Mouse (Mus musculus) C2C12 (cell line): ENCODE measurements around the gene Rc3h2. TPM values are rescaled to one million over a fixed set of nuclear protein-coding genes. Genes with fewer than 3 reads are reported as not detected.

Experiments
- H3K27me3 ChIP-seq: one replicate; pipeline ENCODE4 v1.6.1; 2011; ENCODE audit not compliant: control insufficient read depth, insufficient read depth, insufficient read length
- H3K36me3 ChIP-seq: one replicate; pipeline ENCODE4 v1.6.1; 2011; ENCODE audit not compliant: control insufficient read depth, insufficient read depth
- H3K4me3 ChIP-seq: one replicate; pipeline ENCODE4 v1.5.1; 2011; ENCODE audit warnings: mild to moderate bottlenecking, control low read depth; ENCODE audit not compliant: poor library complexity, insufficient read depth, severe bottlenecking
- H3K79me2 ChIP-seq: one replicate; pipeline ENCODE4 v1.6.1; 2011; ENCODE audit not compliant: control insufficient read depth, insufficient read depth
- H3K79me3 ChIP-seq: one replicate; pipeline ENCODE4 v1.6.1; 2011; ENCODE audit warnings: low read depth, control low read depth
- H3ac ChIP-seq: one replicate; pipeline ENCODE3; 2011; ENCODE audit warnings: low read depth; ENCODE audit not compliant: control insufficient read depth, insufficient read length
- CEBPB ChIP-seq: IDR thresholded peaks from one replicate; pipeline ENCODE4 v1.6.1; 2011; ENCODE audit warnings: low read depth, mild to moderate bottlenecking, control low read depth, moderate library complexity
- CTCF ChIP-seq: IDR thresholded peaks from one replicate; pipeline ENCODE4 v1.5.1; 2011; ENCODE audit not compliant: control insufficient read depth, insufficient read depth, insufficient read length
- FOSL1 ChIP-seq: IDR thresholded peaks from one replicate; pipeline ENCODE4 v1.8.0; 2011; ENCODE audit warnings: mild to moderate bottlenecking, low read length; ENCODE audit not compliant: poor library complexity, insufficient read depth, severe bottlenecking
- MAX ChIP-seq: IDR thresholded peaks from one replicate; pipeline ENCODE4 v1.6.1; 2011; ENCODE audit warnings: mild to moderate bottlenecking, control low read depth
- MYOD1 ChIP-seq: IDR thresholded peaks from one replicate; pipeline ENCODE4 v1.6.1; 2011; ENCODE audit warnings: low read depth; ENCODE audit not compliant: control insufficient read depth, insufficient read length
- MYOG ChIP-seq: IDR thresholded peaks from one replicate; pipeline ENCODE4 v1.6.1; 2011; ENCODE audit not compliant: control insufficient read depth, insufficient read length; ENCODE audit errors: extremely low read depth
- USF1 ChIP-seq: IDR thresholded peaks from one replicate; pipeline ENCODE4 v1.6.1; 2011; ENCODE audit warnings: low read depth, mild to moderate bottlenecking, control low read depth, moderate library complexity
- polyA plus RNA-seq: library from polyadenylated mRNA; unstranded; fragments of >200 nt; fragmentation: generic; extraction: Trizol; gene quantifications from one replicate; pipeline ENCODE4 v1.2.1, GENCODE M21; 2012; ENCODE audit warnings: missing spikeins

Gene Rc3h2
- polyA plus RNA-seq, 1 experiment, result 4.2 TPM

GRCm38 (mm10) chr2:37395539-37395938, 27.2 kb downstream of the Rc3h2 start:
- Histone ChIP-seq H3K4me3 (no peak overlapping the region), H3K79me2 (no peaks in the 10 kb centered on the region), H3K36me3 (peaks cover 58% of the 10 kb centered on the region), H3K27me3 (no peaks in the 10 kb centered on the region), H3ac (no peak overlapping the region), H3K79me3 (no peaks in the 10 kb centered on the region)
- no peak for TF ChIP-seq MAX
- TF ChIP-seq CEBPB, result no peak
- TF ChIP-seq MYOD1, result no peak
- no peak for TF ChIP-seq MYOG
- no peak for TF ChIP-seq FOSL1
- TF ChIP-seq CTCF, result no peak
- TF ChIP-seq USF1, result no peak

- Histone ChIP-seq H3K79me3 (no peaks in the 10 kb centered on the region), H3K79me2 (no peaks in the 10 kb centered on the region), H3K27me3 (no peaks in the 10 kb centered on the region), H3K4me3 (no peak overlapping the region), H3ac (no peak overlapping the region), H3K36me3 (peaks cover 72% of the 10 kb centered on the region)
- TF ChIP-seq CEBPB (no peak), USF1 (no peak), MYOG (no peak), FOSL1 (no peak), MYOD1 (no peak), MAX (no peak), CTCF (no peak)
These were observed 39.8 kb downstream of the Rc3h2 start for GRCm38 (mm10) chr2:37382921-37383320.

GRCm38 (mm10) chr2:37380189-37380588, 42.5 kb downstream of the Rc3h2 start:
- TF ChIP-seq FOSL1, result no peak
- TF ChIP-seq MYOD1, result no peak
- peak; percentile 46 for TF ChIP-seq CTCF
- TF ChIP-seq MAX, result no peak
- no peaks in the 10 kb centered on the region for H3K79me2 ChIP-seq
- H3K4me3 ChIP-seq, result no peak overlapping the region
- peaks cover 80% of the 10 kb centered on the region for H3K36me3 ChIP-seq
- no peaks in the 10 kb centered on the region for H3K79me3 ChIP-seq
- no peaks in the 10 kb centered on the region for H3K27me3 ChIP-seq
- no peak overlapping the region for H3ac ChIP-seq

- Histone ChIP-seq H3ac (no peak overlapping the region), H3K4me3 (no peak overlapping the region), H3K27me3 (no peaks in the 10 kb centered on the region), H3K36me3 (peaks cover 76% of the 10 kb centered on the region), H3K79me3 (peaks cover 2% of the 10 kb centered on the region), H3K79me2 (no peaks in the 10 kb centered on the region)
- TF ChIP-seq FOSL1 (peak; percentile 75), MYOG (no peak), CTCF (no peak)
These were observed 46.7 kb downstream of the Rc3h2 start for GRCm38 (mm10) chr2:37376018-37376417.

- no peak overlapping the region for H3ac ChIP-seq
- no peaks in the 10 kb centered on the region for H3K79me2 ChIP-seq
- H3K36me3 ChIP-seq, result peaks cover 34% of the 10 kb centered on the region
- TF ChIP-seq FOSL1, result no peak
- H3K79me3 ChIP-seq, result peaks cover 2% of the 10 kb centered on the region
- no peak overlapping the region for H3K4me3 ChIP-seq
- no peaks in the 10 kb centered on the region for H3K27me3 ChIP-seq
These were observed 52.1 kb downstream of the Rc3h2 start for GRCm38 (mm10) chr2:37370651-37371050.

- peaks cover 24% of the 10 kb centered on the region for H3K36me3 ChIP-seq
- no peak overlapping the region for H3ac ChIP-seq
- TF ChIP-seq CEBPB (no peak), FOSL1 (no peak), MYOG (no peak), USF1 (no peak), MYOD1 (no peak)
- H3K79me3 ChIP-seq, result peaks cover 12% of the 10 kb centered on the region
- H3K79me2 ChIP-seq, result peaks cover 20% of the 10 kb centered on the region
- H3K27me3 ChIP-seq, result no peaks in the 10 kb centered on the region
- H3K4me3 ChIP-seq, result no peak overlapping the region
These were observed 62.8 kb downstream of the Rc3h2 start for GRCm38 (mm10) chr2:37359908-37360307.
